Mouse (Mus musculus): ENCODE measurements at regions not wholly inside any gene's neighbourhood (a gene's known extent, or its start where the extent isn't known, plus 50 kb on each side); places are given as distances from the start of the nearest gene placed in this dataset.

DNA sequence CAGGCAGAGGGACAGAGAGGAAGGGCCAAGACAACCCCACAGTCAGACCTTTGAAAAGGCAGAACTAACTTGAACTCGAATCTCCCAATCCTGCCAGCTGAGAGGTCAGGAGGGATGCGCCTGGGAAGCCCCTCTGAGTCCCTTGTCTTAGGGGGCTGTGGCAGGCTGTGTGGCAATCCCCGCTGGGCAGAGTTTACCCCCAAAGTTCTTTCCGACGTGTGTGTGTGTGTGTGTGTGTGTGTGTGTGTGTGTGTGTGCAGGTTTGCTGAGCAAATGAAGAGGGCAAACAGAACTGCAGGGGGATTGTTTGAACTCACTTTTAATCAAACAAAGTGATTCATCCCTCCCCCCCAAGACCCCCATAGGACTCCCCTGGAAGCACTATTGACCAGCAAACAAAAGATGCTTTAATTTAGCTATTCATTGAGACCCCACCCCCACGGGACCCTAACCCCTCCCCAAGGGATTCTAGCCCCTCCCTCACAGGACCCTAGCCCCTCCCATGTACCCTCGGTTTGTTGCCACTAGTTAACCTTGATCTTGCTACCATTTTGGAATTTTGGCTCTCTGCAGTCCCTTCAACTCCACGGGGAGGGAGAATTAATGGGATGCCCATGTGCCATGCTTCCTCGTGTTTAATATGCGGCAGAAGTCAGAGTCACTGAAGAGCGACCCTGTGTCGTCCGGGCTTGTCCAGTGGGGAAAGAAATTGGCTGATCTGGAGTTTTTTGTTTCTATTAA lies 143.4 kb upstream of the Gli2 start:
- no peaks in the 10 kb centered on the region for H3K9me3 ChIP-seq (replicated peaks; ENCODE audit: control insufficient read depth, low read length)
- DNase-seq (ENCODE audit: low spot score), result no peak
- H3K4me2 ChIP-seq (ENCODE audit: low read length), result no peak overlapping the region
- ATAC-seq, result no peak
- H3K36me3 ChIP-seq (ENCODE audit: control insufficient read depth, insufficient read depth, low read length), result no peaks in the 10 kb centered on the region
- H3K4me1 ChIP-seq (ENCODE audit: control insufficient read depth, insufficient read depth, low read length), result peaks cover 2% of the 10 kb centered on the region; the same call in 1 of the 2 replicates
- WGBS, result 36% methylated on average over 13 of the region's 13 CpGs
- H3K27me3 ChIP-seq (replicated peaks; ENCODE audit: control insufficient read depth, insufficient read depth, low read length), result no peaks in the 10 kb centered on the region
- H3K27ac ChIP-seq (ENCODE audit: low read depth, low read length), result no peak overlapping the region
- no peak overlapping the region for H3K9ac ChIP-seq (ENCODE audit: low read length)
- no peak overlapping the region for H3K4me3 ChIP-seq (ENCODE audit: low read depth, low read length)

DNA sequence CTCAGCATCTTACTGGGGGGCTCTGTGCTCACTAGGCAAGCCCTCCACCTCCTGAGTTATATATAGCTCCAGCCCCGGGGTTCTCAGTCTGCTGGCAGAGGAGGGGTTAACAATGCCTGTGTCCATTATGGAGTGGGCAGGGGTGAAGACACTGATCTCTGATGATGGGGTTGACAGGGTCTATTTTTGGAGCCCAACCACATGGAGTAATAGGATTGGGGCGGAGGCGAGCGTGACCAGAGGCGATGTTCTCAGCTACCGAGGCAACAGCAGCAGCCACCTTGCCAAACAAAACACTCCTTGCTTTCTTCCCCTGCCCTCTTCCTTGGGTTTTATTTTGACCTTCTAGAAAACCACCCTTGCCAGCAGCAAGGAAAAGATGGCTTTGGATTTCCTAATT lies 141.1 kb upstream of the Gli2 start:
- DNase-seq (ENCODE audit: low spot score) (no peak), ATAC-seq (no peak)
- Histone ChIP-seq H3K9ac (ENCODE audit: low read length) (no peak overlapping the region), H3K36me3 (ENCODE audit: control insufficient read depth, insufficient read depth, low read length) (no peaks in the 10 kb centered on the region), H3K27me3 (replicated peaks; ENCODE audit: control insufficient read depth, insufficient read depth, low read length) (no peaks in the 10 kb centered on the region), H3K27ac (ENCODE audit: low read depth, low read length) (no peak overlapping the region), H3K4me3 (ENCODE audit: low read depth, low read length) (no peak overlapping the region), H3K9me3 (replicated peaks; ENCODE audit: control insufficient read depth, low read length) (no peaks in the 10 kb centered on the region), H3K4me2 (ENCODE audit: low read length) (no peak overlapping the region), H3K4me1 (ENCODE audit: control insufficient read depth, insufficient read depth, low read length) (peaks cover 5% of the 10 kb centered on the region)
- WGBS, result 48% methylated on average over 6 of the region's 6 CpGs

DNA sequence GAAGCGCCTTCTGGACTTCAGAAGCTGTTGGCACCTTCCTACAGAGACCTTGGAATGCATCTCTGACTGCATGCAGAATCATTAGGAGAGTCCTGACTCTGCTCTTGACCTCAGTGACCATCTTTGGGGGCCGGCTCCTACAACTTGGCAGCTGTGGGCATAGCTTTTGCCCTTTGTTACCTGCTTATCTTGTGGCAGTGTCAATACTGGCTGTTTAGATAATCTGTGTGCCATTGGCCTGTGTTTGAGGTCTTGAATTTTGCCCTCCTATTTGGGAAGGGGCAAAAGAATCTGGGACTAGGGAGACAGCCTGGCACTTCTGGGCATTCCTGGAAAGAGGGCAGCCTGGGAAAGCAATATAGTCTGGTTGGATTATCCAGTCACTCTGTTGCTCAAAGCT lies 137.8 kb upstream of the Gli2 start:
- ATAC-seq (no peak), DNase-seq (ENCODE audit: low spot score) (no peak)
- Histone ChIP-seq H3K9ac (ENCODE audit: low read length) (no peak overlapping the region), H3K4me2 (ENCODE audit: low read length) (no peak overlapping the region), H3K4me3 (ENCODE audit: low read depth, low read length) (no peak overlapping the region), H3K36me3 (ENCODE audit: control insufficient read depth, insufficient read depth, low read length) (no peaks in the 10 kb centered on the region), H3K4me1 (ENCODE audit: control insufficient read depth, insufficient read depth, low read length) (peaks cover 8% of the 10 kb centered on the region), H3K9me3 (replicated peaks; ENCODE audit: control insufficient read depth, low read length) (no peaks in the 10 kb centered on the region), H3K27me3 (replicated peaks; ENCODE audit: control insufficient read depth, insufficient read depth, low read length) (no peaks in the 10 kb centered on the region), H3K27ac (ENCODE audit: low read depth, low read length) (no peak overlapping the region)
- WGBS, result 78% methylated on average over 2 of the region's 2 CpGs

DNA sequence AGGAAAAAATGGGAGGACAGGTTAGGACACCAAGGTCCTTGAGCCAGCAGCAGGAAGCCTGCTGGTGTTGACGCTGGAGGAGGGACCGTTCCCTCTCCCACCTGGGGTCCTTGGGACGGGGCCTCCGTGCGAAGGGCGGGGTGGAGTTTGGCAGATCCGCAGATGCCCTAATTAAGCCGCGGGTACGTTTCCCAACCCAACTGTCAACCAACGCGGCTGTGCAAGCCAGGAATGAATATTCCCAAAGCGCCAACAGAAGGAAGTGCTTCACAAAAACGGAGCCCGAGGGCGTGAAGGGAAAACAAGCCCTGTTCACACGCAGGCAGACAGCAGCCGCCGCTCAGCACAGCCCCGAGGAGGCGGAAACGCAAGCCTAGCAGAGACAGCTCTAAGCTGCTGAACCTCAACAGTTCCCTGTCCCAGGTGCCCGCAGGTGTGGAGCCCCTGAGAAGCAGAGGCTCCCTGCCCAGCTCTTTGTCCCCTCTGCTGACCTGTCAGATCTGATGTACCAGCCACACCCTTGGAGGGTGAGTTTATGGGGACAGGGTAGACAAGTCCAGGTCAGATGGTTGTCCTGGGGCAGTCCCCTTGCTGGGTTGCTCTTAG lies 136.1 kb upstream of the Gli2 start:
- under 1% methylated on average over 23 of the region's 23 CpGs for WGBS
- no peaks in the 10 kb centered on the region for H3K36me3 ChIP-seq (ENCODE audit: control insufficient read depth, insufficient read depth, low read length)
- peak overlapping the region; percentile 38 for H3K9ac ChIP-seq (ENCODE audit: low read length)
- peak; percentile 89 for DNase-seq (ENCODE audit: low spot score)
- H3K4me3 ChIP-seq (ENCODE audit: low read depth, low read length), result peak overlapping the region; percentile 10; the same call in 1 of the 2 replicates
- peaks cover 6% of the 10 kb centered on the region; the same call in 1 of the 2 replicates for H3K4me1 ChIP-seq (ENCODE audit: control insufficient read depth, insufficient read depth, low read length)
- ATAC-seq, result peak; percentile 90
- H3K9me3 ChIP-seq (replicated peaks; ENCODE audit: control insufficient read depth, low read length), result no peaks in the 10 kb centered on the region
- 0 out of 2 replicates have a peak overlapping the region, but pooled peaks have one; percentile 46 for H3K27ac ChIP-seq (ENCODE audit: low read depth, low read length)
- H3K4me2 ChIP-seq (ENCODE audit: low read length), result peak overlapping the region; percentile 45
- H3K27me3 ChIP-seq (replicated peaks; ENCODE audit: control insufficient read depth, insufficient read depth, low read length), result no peaks in the 10 kb centered on the region

DNA sequence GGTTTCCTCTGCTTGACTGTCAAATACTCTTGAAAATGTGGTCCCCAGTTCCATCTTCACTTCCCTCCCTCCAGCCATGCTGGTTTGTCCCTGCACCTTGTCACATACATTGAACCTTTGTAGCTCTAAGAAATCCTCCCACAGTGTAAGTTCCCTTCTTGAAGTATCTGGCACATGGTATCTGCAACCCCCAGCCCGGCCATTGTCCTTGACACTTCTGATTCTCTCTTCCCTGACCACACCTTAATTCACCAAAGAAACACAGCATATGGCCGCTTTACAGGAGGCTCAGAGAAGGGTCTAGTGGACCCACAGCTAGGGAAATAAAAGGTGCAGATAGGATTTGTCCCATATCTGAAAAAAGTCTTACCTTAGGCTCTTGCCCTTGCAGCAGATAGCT lies 133.9 kb upstream of the Gli2 start:
- Histone ChIP-seq H3K4me1 (ENCODE audit: control insufficient read depth, insufficient read depth, low read length) (peaks cover 6% of the 10 kb centered on the region; the same call in 1 of the 2 replicates), H3K27me3 (replicated peaks; ENCODE audit: control insufficient read depth, insufficient read depth, low read length) (no peaks in the 10 kb centered on the region), H3K9me3 (replicated peaks; ENCODE audit: control insufficient read depth, low read length) (no peaks in the 10 kb centered on the region), H3K27ac (ENCODE audit: low read depth, low read length) (no peak overlapping the region), H3K36me3 (ENCODE audit: control insufficient read depth, insufficient read depth, low read length) (no peaks in the 10 kb centered on the region), H3K4me3 (ENCODE audit: low read depth, low read length) (no peak overlapping the region), H3K9ac (ENCODE audit: low read length) (no peak overlapping the region), H3K4me2 (ENCODE audit: low read length) (no peak overlapping the region)
- no peak for DNase-seq (ENCODE audit: low spot score)
- no peak for ATAC-seq
- 84% methylated on average over 2 of the region's 2 CpGs for WGBS

DNA sequence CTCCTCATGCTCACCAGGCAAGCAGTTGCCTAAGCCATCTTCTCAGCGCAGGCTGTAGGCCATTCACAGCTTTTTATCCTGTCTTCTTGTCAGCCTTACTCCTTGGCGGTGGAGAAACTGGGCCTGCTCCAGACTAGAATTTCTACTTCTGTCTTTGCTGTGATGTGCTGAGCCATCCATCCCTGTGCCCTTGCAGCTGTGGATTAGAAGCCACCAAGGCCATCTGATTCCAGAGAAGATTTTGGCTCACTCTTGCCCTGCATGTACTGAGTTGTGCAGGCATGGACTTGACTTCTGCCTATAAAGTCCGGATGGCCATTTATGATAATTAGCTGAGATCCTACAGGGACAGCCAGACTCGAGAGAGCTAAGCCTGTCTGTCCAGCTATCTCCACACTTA lies 133.4 kb upstream of the Gli2 start:
- 85% methylated on average over 4 of the region's 4 CpGs for WGBS
- H3K9ac ChIP-seq (ENCODE audit: low read length), result no peak overlapping the region
- no peaks in the 10 kb centered on the region for H3K27me3 ChIP-seq (replicated peaks; ENCODE audit: control insufficient read depth, insufficient read depth, low read length)
- H3K9me3 ChIP-seq (replicated peaks; ENCODE audit: control insufficient read depth, low read length), result no peaks in the 10 kb centered on the region
- no peak for DNase-seq (ENCODE audit: low spot score)
- no peak overlapping the region for H3K4me3 ChIP-seq (ENCODE audit: low read depth, low read length)
- no peak for ATAC-seq
- no peak overlapping the region for H3K27ac ChIP-seq (ENCODE audit: low read depth, low read length)
- H3K36me3 ChIP-seq (ENCODE audit: control insufficient read depth, insufficient read depth, low read length), result no peaks in the 10 kb centered on the region
- no peak overlapping the region for H3K4me2 ChIP-seq (ENCODE audit: low read length)
- peaks cover 6% of the 10 kb centered on the region; the same call in 1 of the 2 replicates for H3K4me1 ChIP-seq (ENCODE audit: control insufficient read depth, insufficient read depth, low read length)

DNA sequence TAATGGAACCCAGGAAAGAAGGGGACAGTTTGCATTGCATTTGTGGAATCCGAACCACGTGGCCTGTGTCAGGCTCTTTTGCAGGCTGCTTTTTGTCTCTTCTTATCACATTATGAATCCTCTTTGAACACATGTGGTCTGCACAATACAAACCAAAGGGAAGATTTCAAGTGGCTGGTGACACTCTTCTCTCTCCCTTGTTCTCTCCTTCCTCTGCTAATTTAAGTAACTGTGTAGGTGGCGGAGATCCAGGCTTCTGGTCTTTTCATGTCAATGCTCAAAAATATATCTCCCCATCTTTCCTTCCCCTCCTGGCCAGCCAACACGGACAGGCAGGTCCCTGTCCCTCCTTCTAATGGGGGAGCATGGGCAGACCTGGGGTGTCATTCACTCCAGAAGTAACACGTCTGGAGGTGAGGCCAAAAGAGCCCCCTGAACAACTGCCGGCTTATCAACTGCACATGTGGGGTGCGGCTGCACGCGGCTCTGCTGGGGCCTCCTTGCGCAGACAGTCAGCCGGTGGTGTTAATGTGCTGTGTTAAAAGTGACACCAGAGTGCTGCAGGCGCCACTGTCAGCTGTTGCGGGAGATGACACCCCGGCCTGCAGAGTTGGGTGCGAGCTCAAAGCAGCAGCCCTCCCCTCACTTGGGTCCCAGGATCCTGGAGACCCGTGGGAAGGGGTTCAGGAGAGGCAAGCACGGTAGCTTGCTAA lies 130.3 kb upstream of the Gli2 start:
- H3K9me3 ChIP-seq (replicated peaks; ENCODE audit: control insufficient read depth, low read length), result no peaks in the 10 kb centered on the region
- no peak for ATAC-seq
- H3K9ac ChIP-seq (ENCODE audit: low read length), result no peak overlapping the region
- no peak for DNase-seq (ENCODE audit: low spot score)
- H3K4me3 ChIP-seq (ENCODE audit: low read depth, low read length), result no peak overlapping the region
- no peaks in the 10 kb centered on the region for H3K27me3 ChIP-seq (replicated peaks; ENCODE audit: control insufficient read depth, insufficient read depth, low read length)
- WGBS, result 80% methylated on average over 17 of the region's 17 CpGs
- H3K4me1 ChIP-seq (ENCODE audit: control insufficient read depth, insufficient read depth, low read length), result no peaks in the 10 kb centered on the region
- H3K27ac ChIP-seq (ENCODE audit: low read depth, low read length), result no peak overlapping the region
- no peaks in the 10 kb centered on the region for H3K36me3 ChIP-seq (ENCODE audit: control insufficient read depth, insufficient read depth, low read length)
- no peak overlapping the region for H3K4me2 ChIP-seq (ENCODE audit: low read length)

DNA sequence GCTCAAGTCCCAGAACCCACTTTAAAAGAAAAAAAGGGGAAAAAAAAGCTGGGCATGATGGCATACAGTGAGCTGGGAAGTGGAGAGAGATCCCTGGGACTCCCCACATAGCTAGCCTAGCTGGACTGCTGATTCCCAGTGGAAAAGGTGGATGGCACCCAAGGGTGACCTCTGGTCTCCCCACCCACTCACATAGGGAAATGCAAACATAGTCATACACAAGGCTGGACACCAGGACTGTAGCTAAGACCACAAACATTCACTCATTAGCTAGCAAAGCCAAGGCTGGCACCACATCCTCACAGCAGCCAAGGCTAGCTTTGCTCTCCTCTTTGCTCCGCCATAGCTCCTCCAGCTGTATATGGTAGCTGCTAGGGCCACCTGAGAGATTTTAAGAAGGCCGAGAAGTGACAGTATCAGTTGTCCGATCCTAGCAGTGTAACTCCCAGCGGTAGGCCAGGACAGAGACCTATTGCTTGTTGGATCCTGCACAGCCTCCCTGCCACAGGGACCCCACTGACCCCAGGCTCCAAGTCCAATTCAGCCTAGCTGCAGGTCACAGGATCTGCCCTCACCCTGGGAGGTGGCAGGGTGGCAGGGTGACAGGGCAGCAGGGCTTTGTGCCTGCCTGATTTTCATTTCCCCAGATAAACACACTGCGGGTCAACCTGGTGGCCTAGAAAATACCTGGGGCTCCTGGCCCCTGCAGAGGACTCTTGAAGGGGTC lies 119.8 kb upstream of the Gli2 start:
- H3K4me2 ChIP-seq (ENCODE audit: low read length), result no peak overlapping the region
- no peak for ATAC-seq
- H3K27me3 ChIP-seq (replicated peaks; ENCODE audit: control insufficient read depth, insufficient read depth, low read length), result no peaks in the 10 kb centered on the region
- no peak for DNase-seq (ENCODE audit: low spot score)
- H3K27ac ChIP-seq (ENCODE audit: low read depth, low read length), result no peak overlapping the region
- H3K36me3 ChIP-seq (ENCODE audit: control insufficient read depth, insufficient read depth, low read length), result no peaks in the 10 kb centered on the region
- H3K9me3 ChIP-seq (replicated peaks; ENCODE audit: control insufficient read depth, low read length), result no peaks in the 10 kb centered on the region
- H3K4me3 ChIP-seq (ENCODE audit: low read depth, low read length), result no peak overlapping the region
- no peak overlapping the region for H3K9ac ChIP-seq (ENCODE audit: low read length)
- 76% methylated on average over 5 of the region's 5 CpGs for WGBS
- no peaks in the 10 kb centered on the region for H3K4me1 ChIP-seq (ENCODE audit: control insufficient read depth, insufficient read depth, low read length)
